Mouse (Mus musculus) heart, adult 2 months (tissue): ENCODE measurements around the gene Edem3.

Experiments used
- CTCF ChIP-seq: fragments of 200-600 bp; IDR thresholded peaks from 2 replicates; pipeline ENCODE4 v1.8.1; 2022; ENCODE audit warnings: antibody characterized with exemption, mild to moderate bottlenecking, moderate library complexity
- EP300 ChIP-seq: fragments of 200-500 bp; IDR thresholded peaks from 2 replicates; pipeline ENCODE4 v1.6.1; 2011; ENCODE audit warnings: low read depth, low read length, control low read depth; ENCODE audit not compliant: insufficient read depth
- POLR2A ChIP-seq: fragments of 200-500 bp; IDR thresholded peaks from 2 replicates; pipeline ENCODE4 v1.6.1; 2011; ENCODE audit warnings: mild to moderate bottlenecking, low read depth, low read length, control low read depth; ENCODE audit not compliant: insufficient read depth

DNA sequence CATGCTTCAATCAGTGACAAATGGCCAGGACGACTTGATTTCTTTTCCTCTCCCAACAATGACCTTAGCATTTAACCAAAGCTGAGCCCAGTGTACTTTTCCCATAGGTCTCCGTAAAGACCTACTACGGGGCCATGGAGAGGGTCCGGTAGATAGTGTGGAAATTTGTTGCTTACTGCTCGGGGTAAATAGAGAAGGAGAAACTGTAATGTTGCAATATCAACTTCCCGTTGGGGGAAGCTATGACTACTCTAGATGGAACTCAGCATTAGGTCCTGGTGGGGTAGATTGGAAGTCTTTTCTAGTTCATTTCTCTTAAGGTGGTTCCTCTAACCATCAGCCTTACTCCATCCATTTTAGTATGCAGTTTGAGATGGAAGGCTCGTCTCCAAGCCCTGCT, 64.0 kb downstream of the Edem3 start:
- TF ChIP-seq POLR2A, result no peak
- TF ChIP-seq CTCF, result no peak
- TF ChIP-seq EP300, result no peak
